Mouse (Mus musculus): ENCODE results near the gene Cacna1a. TPM values are rescaled to one million over a fixed set of nuclear protein-coding genes. Genes with fewer than 3 reads are reported as not detected.

Gene Cacna1a
- polyA plus RNA-seq, 1 experiment from 2014 or later: 5.1 TPM

DNA sequence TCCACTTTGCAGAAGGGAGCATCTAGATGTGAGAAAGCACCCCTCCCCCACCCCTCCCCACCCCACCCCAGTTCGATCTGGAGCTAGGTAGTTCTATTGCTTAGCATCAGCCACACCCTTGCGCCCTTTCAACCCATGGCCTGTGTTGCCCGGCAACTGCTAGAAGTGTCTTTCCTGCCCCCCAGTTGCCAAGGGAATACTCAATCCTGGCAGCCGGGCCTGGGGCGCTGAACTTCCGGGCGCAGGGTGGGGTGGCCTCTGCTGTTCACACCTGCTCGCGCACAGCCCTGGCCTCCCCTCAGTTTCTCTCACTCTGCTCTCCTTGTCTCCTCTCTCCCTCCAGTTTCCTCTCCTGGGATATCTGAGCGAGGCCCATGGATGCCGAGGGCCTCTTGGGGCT lies 31.8 kb upstream of the Cacna1a start:
- no peak overlapping the region for H3K4me3 ChIP-seq (ENCODE audit: low read depth, low read length)
- no peak overlapping the region for H3K9ac ChIP-seq (ENCODE audit: low read length)
- no peak overlapping the region for H3K27ac ChIP-seq (ENCODE audit: low read depth)
- no peaks in the 10 kb centered on the region for H3K4me1 ChIP-seq (replicated peaks; ENCODE audit: control insufficient read depth, insufficient read depth, low read length)
- 54% methylated on average over 11 of the region's 11 CpGs for WGBS
- H3K36me3 ChIP-seq (ENCODE audit: control insufficient read depth, insufficient read depth, low read length): no peaks in the 10 kb centered on the region
- ATAC-seq (replicated peaks; ENCODE audit: low FRiP score, low TSS enrichment, low read depth): peak; percentile 38; the same call in 1 of the 2 replicates
- 0 out of 2 replicates have a peak overlapping the region, but pooled peaks have one; percentile 22 for H3K4me2 ChIP-seq (ENCODE audit: low read length)
- no peaks in the 10 kb centered on the region; the same call in 1 of the 2 replicates for H3K27me3 ChIP-seq (replicated peaks; ENCODE audit: control insufficient read depth, insufficient read depth, low read length)
- no peaks in the 10 kb centered on the region for H3K9me3 ChIP-seq (ENCODE audit: control insufficient read depth, low read length)
- DNase-seq (ENCODE audit: low spot score): peak; percentile 53

GRCm38 (mm10) chr8:84357631-84358371 lies 30.4 kb upstream of the Cacna1a start:
- DNase-seq (ENCODE audit: low spot score): peak; percentile 90
- Histone ChIP-seq H3K4me3 (ENCODE audit: low read depth, low read length) (no peak overlapping the region), H3K4me1 (replicated peaks; ENCODE audit: control insufficient read depth, insufficient read depth, low read length) (no peaks in the 10 kb centered on the region), H3K27ac (ENCODE audit: low read depth) (no peak overlapping the region), H3K9ac (ENCODE audit: low read length) (no peak overlapping the region), H3K36me3 (ENCODE audit: control insufficient read depth, insufficient read depth, low read length) (no peaks in the 10 kb centered on the region), H3K4me2 (ENCODE audit: low read length) (peak overlapping the region; percentile 26; the same call in 1 of the 2 replicates), H3K9me3 (ENCODE audit: control insufficient read depth, low read length) (no peaks in the 10 kb centered on the region), H3K27me3 (replicated peaks; ENCODE audit: control insufficient read depth, insufficient read depth, low read length) (peaks cover 1% of the 10 kb centered on the region; the same call in 1 of the 2 replicates)
- ATAC-seq (replicated peaks; ENCODE audit: low FRiP score, low TSS enrichment, low read depth): peak; percentile 82
- 22% methylated on average over 20 of the region's 20 CpGs for WGBS

- Histone ChIP-seq H3K9ac (ENCODE audit: low read length) (no peak overlapping the region), H3K4me2 (ENCODE audit: low read length) (no peak overlapping the region), H3K9me3 (ENCODE audit: control insufficient read depth, low read length) (no peaks in the 10 kb centered on the region), H3K27me3 (replicated peaks; ENCODE audit: control insufficient read depth, insufficient read depth, low read length) (peaks cover 4% of the 10 kb centered on the region; the same call in 1 of the 2 replicates), H3K27ac (ENCODE audit: low read depth) (no peak overlapping the region), H3K4me1 (replicated peaks; ENCODE audit: control insufficient read depth, insufficient read depth, low read length) (no peaks in the 10 kb centered on the region), H3K4me3 (ENCODE audit: low read depth, low read length) (no peak overlapping the region), H3K36me3 (ENCODE audit: control insufficient read depth, insufficient read depth, low read length) (no peaks in the 10 kb centered on the region)
- WGBS: 18% methylated on average over 23 of the region's 23 CpGs
- 0 out of 2 replicates have a peak, but pooled peaks have one; percentile 66 for ATAC-seq (replicated peaks; ENCODE audit: low FRiP score, low TSS enrichment, low read depth)
- DNase-seq (ENCODE audit: low spot score): peak; percentile 93
These were observed 24.7 kb upstream of the Cacna1a start for GRCm38 (mm10) chr8:84363428-84364134.

GRCm38 (mm10) chr8:84365197-84365596 lies 23.0 kb upstream of the Cacna1a start:
- DNase-seq (ENCODE audit: low spot score) (no peak), ATAC-seq (replicated peaks; ENCODE audit: low FRiP score, low TSS enrichment, low read depth) (no peak)
- no peak overlapping the region for H3K4me3 ChIP-seq (ENCODE audit: low read depth, low read length)
- H3K4me1 ChIP-seq (replicated peaks; ENCODE audit: control insufficient read depth, insufficient read depth, low read length): no peaks in the 10 kb centered on the region
- H3K27ac ChIP-seq (ENCODE audit: low read depth): no peak overlapping the region
- 86% methylated on average over 1 of the region's 1 CpGs for WGBS
- no peaks in the 10 kb centered on the region for H3K36me3 ChIP-seq (ENCODE audit: control insufficient read depth, insufficient read depth, low read length)
- no peak overlapping the region for H3K4me2 ChIP-seq (ENCODE audit: low read length)
- no peaks in the 10 kb centered on the region for H3K9me3 ChIP-seq (ENCODE audit: control insufficient read depth, low read length)
- H3K9ac ChIP-seq (ENCODE audit: low read length): no peak overlapping the region
- H3K27me3 ChIP-seq (replicated peaks; ENCODE audit: control insufficient read depth, insufficient read depth, low read length): peaks cover 4% of the 10 kb centered on the region; the same call in 1 of the 2 replicates

DNA sequence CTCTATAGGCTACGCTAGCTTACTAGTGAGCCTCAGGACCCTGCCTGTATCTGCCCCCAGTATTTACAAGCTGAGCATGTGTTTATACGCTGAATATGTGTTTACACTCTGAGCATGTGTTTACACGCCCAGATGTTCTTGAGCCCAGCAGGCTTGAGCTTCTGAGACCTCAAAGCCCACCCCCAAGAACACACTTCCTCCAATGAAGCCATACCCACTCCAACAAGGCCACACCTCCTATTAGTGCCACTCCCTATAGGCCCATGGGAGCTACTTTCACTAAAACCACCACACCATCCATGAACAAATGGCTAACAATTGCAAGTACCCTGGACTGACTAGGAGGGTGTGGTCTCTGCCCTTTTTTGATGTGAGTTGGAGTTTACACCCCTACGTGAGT lies 17.3 kb upstream of the Cacna1a start:
- Histone ChIP-seq H3K4me3 (ENCODE audit: low read depth, low read length) (no peak overlapping the region), H3K4me2 (ENCODE audit: low read length) (no peak overlapping the region), H3K4me1 (replicated peaks; ENCODE audit: control insufficient read depth, insufficient read depth, low read length) (no peaks in the 10 kb centered on the region), H3K9ac (ENCODE audit: low read length) (no peak overlapping the region), H3K36me3 (ENCODE audit: control insufficient read depth, insufficient read depth, low read length) (no peaks in the 10 kb centered on the region), H3K27me3 (replicated peaks; ENCODE audit: control insufficient read depth, insufficient read depth, low read length) (no peaks in the 10 kb centered on the region), H3K9me3 (ENCODE audit: control insufficient read depth, low read length) (no peaks in the 10 kb centered on the region), H3K27ac (ENCODE audit: low read depth) (no peak overlapping the region)
- DNase-seq (ENCODE audit: low spot score) (no peak), ATAC-seq (replicated peaks; ENCODE audit: low FRiP score, low TSS enrichment, low read depth) (no peak)
- 61% methylated on average over 4 of the region's 4 CpGs for WGBS

DNA sequence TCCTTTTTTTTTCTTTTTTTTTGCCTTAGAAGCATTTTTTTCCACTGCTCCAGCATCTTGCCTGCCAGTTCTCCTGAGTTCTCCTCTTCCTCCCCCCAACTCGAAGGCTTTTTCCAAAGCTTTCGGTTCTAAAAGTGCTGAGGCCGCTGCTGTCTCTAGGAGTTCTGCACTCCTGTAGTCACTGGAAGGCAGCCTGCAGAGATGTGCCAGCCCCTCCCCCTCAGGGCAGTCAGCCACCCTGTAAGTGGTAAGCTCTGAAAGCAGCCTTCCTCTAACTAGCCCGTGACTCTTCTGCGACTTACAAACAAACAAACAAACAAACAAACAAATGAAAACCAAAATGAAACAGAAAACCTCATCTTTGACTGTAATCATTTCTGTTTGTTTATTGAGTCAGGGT lies 13.2 kb upstream of the Cacna1a start:
- 34% methylated on average over 5 of the region's 5 CpGs for WGBS
- Histone ChIP-seq H3K27ac (ENCODE audit: low read depth) (no peak overlapping the region), H3K9me3 (ENCODE audit: control insufficient read depth, low read length) (0 out of 2 replicates have a peak, but pooled peaks cover 2% of the 10 kb centered on the region), H3K4me1 (replicated peaks; ENCODE audit: control insufficient read depth, insufficient read depth, low read length) (no peaks in the 10 kb centered on the region), H3K27me3 (replicated peaks; ENCODE audit: control insufficient read depth, insufficient read depth, low read length) (no peaks in the 10 kb centered on the region), H3K9ac (ENCODE audit: low read length) (no peak overlapping the region), H3K4me3 (ENCODE audit: low read depth, low read length) (no peak overlapping the region), H3K36me3 (ENCODE audit: control insufficient read depth, insufficient read depth, low read length) (no peaks in the 10 kb centered on the region), H3K4me2 (ENCODE audit: low read length) (no peak overlapping the region)
- DNase-seq (ENCODE audit: low spot score): no peak
- ATAC-seq (replicated peaks; ENCODE audit: low FRiP score, low TSS enrichment, low read depth): no peak

- no peaks in the 10 kb centered on the region for H3K4me1 ChIP-seq (replicated peaks; ENCODE audit: control insufficient read depth, insufficient read depth, low read length)
- no peak for DNase-seq (ENCODE audit: low spot score)
- no peak overlapping the region for H3K4me2 ChIP-seq (ENCODE audit: low read length)
- H3K36me3 ChIP-seq (ENCODE audit: control insufficient read depth, insufficient read depth, low read length): no peaks in the 10 kb centered on the region
- H3K9ac ChIP-seq (ENCODE audit: low read length): no peak overlapping the region
- H3K27me3 ChIP-seq (replicated peaks; ENCODE audit: control insufficient read depth, insufficient read depth, low read length): no peaks in the 10 kb centered on the region
- no peak for ATAC-seq (replicated peaks; ENCODE audit: low FRiP score, low TSS enrichment, low read depth)
- H3K4me3 ChIP-seq (ENCODE audit: low read depth, low read length): no peak overlapping the region
- no peak overlapping the region for H3K27ac ChIP-seq (ENCODE audit: low read depth)
- H3K9me3 ChIP-seq (ENCODE audit: control insufficient read depth, low read length): 0 out of 2 replicates have a peak, but pooled peaks cover 2% of the 10 kb centered on the region
- WGBS: 82% methylated on average over 5 of the region's 5 CpGs
These were observed 12.4 kb upstream of the Cacna1a start for GRCm38 (mm10) chr8:84375803-84376202.

DNA sequence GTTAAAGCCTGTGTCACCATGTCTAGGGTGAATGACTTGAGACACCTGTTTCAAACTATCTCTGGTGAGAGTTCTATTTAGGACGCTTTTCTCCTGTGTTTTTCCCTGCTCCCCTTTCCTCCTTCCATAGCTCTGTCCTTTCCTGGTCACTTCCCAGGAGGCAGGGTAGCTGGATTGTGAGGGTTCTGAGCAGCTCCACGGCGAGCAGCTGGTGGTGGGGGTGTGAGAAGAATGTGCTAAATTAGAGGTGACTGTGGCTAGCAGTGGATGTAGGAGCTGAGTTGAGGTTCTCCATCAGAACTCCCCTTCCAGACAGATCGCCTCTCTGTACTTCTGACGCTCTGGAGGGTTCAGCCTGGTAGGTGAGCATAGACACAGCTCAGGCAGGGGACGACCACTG lies 11.7 kb upstream of the Cacna1a start:
- Histone ChIP-seq H3K4me3 (ENCODE audit: low read depth, low read length) (no peak overlapping the region), H3K27ac (ENCODE audit: low read depth) (no peak overlapping the region), H3K4me1 (replicated peaks; ENCODE audit: control insufficient read depth, insufficient read depth, low read length) (no peaks in the 10 kb centered on the region), H3K9me3 (ENCODE audit: control insufficient read depth, low read length) (0 out of 2 replicates have a peak, but pooled peaks cover 2% of the 10 kb centered on the region), H3K4me2 (ENCODE audit: low read length) (no peak overlapping the region), H3K36me3 (ENCODE audit: control insufficient read depth, insufficient read depth, low read length) (no peaks in the 10 kb centered on the region), H3K27me3 (replicated peaks; ENCODE audit: control insufficient read depth, insufficient read depth, low read length) (no peaks in the 10 kb centered on the region), H3K9ac (ENCODE audit: low read length) (no peak overlapping the region)
- ATAC-seq (replicated peaks; ENCODE audit: low FRiP score, low TSS enrichment, low read depth) (no peak), DNase-seq (ENCODE audit: low spot score) (no peak)
- 76% methylated on average over 6 of the region's 6 CpGs for WGBS
